Mouse (Mus musculus) megakaryocyte progenitor cell, adult 5-6 weeks (primary cell): ENCODE measurements around the gene Gm9573. TPM values are rescaled to one million over a fixed set of nuclear protein-coding genes. Genes with fewer than 3 reads are reported as not detected.

ENCODE experiments used
- ATAC-seq: replicated peaks from 2 replicates; pipeline ENCODE4 v1.8.0; 2016; ENCODE audit warnings: mild to moderate bottlenecking, moderate TSS enrichment, inconsistent platforms; ENCODE audit not compliant: poor library complexity
- total RNA-seq, 2 experiments: library from RNA; stranded (forward) in 1 of 2; stranded (reverse) in 1 of 2; fragments of 157-497, 149-512 nt in 1 of 2; fragments of 200-1000 nt in 1 of 2; gene quantifications; 2 replicates each; pipeline versions ENCODE4 v1.2.3 to v1.2.4; 2015 to 2017

Gm9573 gene
- total RNA-seq, 2 experiments from 2014 or later, result not detected

- no peak for ATAC-seq
These were observed 29.0 kb downstream of the Gm9573 start for GRCm38 (mm10) chr17:35597399-35597798.

GRCm38 (mm10) chr17:35594456-35594855, 32.0 kb downstream of the Gm9573 start:
- no peak for ATAC-seq

- ATAC-seq, result no peak
These were observed 32.7 kb downstream of the Gm9573 start for GRCm38 (mm10) chr17:35593786-35594185.

- ATAC-seq, result no peak
These were observed 34.3 kb downstream of the Gm9573 start for GRCm38 (mm10) chr17:35592131-35592530.

GRCm38 (mm10) chr17:35591731-35592130, 34.7 kb downstream of the Gm9573 start:
- no peak for ATAC-seq

- ATAC-seq, result no peak
These were observed 35.2 kb downstream of the Gm9573 start for GRCm38 (mm10) chr17:35591219-35591578.

- peak; percentile 84 for ATAC-seq
These were observed 35.8 kb downstream of the Gm9573 start for GRCm38 (mm10) chr17:35590410-35591218.

- ATAC-seq, result no peak
These were observed 38.0 kb downstream of the Gm9573 start for GRCm38 (mm10) chr17:35588387-35588786.

- ATAC-seq, result no peak
These were observed 39.1 kb downstream of the Gm9573 start for GRCm38 (mm10) chr17:35587291-35587690.

- ATAC-seq, result peak; percentile 89
These were observed 42.0 kb downstream of the Gm9573 start for GRCm38 (mm10) chr17:35584330-35584937.

- ATAC-seq, result no peak
These were observed 43.5 kb downstream of the Gm9573 start for GRCm38 (mm10) chr17:35582900-35583299.

- ATAC-seq, result peak; percentile 98
These were observed 48.2 kb downstream of the Gm9573 start for GRCm38 (mm10) chr17:35578211-35578610.

- ATAC-seq, result no peak
These were observed 55.0 kb downstream of the Gm9573 start for GRCm38 (mm10) chr17:35571477-35571876.

GRCm38 (mm10) chr17:35570836-35571235, 55.6 kb downstream of the Gm9573 start:
- no peak for ATAC-seq

- ATAC-seq, result no peak
These were observed 57.1 kb downstream of the Gm9573 start for GRCm38 (mm10) chr17:35569091-35569944.

Other genes with a start within 250 kb of the Gm9573 start
- gene H2-Q4, start 247.0 kb downstream of the Gm9573 start, total RNA-seq (2015), result 10.6 and 18.1 TPM in 2 replicates
- 24.4 and 31.4 TPM in 2 replicates for gene H2-Q4, start 247.0 kb downstream of the Gm9573 start, total RNA-seq (2017)
- 23.3 and 37.3 TPM in 2 replicates for gene H2-Q6, start 201.8 kb downstream of the Gm9573 start, total RNA-seq (2015)
- 25.6 and 40.7 TPM in 2 replicates for gene H2-Q6, start 201.8 kb downstream of the Gm9573 start, total RNA-seq (2017)
- gene H2-Q7, start 187.5 kb downstream of the Gm9573 start, total RNA-seq (2015), result 41.7 and 63.1 TPM in 2 replicates
- gene H2-Q7, start 187.5 kb downstream of the Gm9573 start, total RNA-seq (2017), result 23.7 and 30.0 TPM in 2 replicates
- 0.64 and 0.78 TPM in 2 replicates for gene H2-Q10, start 156.5 kb downstream of the Gm9573 start, total RNA-seq (2015)
- 0.30 and 0.71 TPM in 2 replicates for gene H2-Q10, start 156.5 kb downstream of the Gm9573 start, total RNA-seq (2017)
- gene Pou5f1, start 120.6 kb downstream of the Gm9573 start, total RNA-seq (2015), result 0.34 and 0.39 TPM in 2 replicates
- gene Pou5f1, start 120.6 kb downstream of the Gm9573 start, total RNA-seq (2017), result 0.64 TPM in 1 of 2 replicates, not detected in the other
- 23.3 and 23.8 TPM in 2 replicates for gene Tcf19, start 109.8 kb downstream of the Gm9573 start, total RNA-seq (2015)
- 8.5 and 8.7 TPM in 2 replicates for gene Tcf19, start 109.8 kb downstream of the Gm9573 start, total RNA-seq (2017)
- gene Cchcr1, start 109.5 kb downstream of the Gm9573 start, total RNA-seq (2015), result 1.1 and 1.9 TPM in 2 replicates
- gene Cchcr1, start 109.5 kb downstream of the Gm9573 start, total RNA-seq (2017), result 4.0 and 5.6 TPM in 2 replicates
- not detected in 2 replicates for gene Psors1c2, start 93.4 kb downstream of the Gm9573 start, total RNA-seq (2015)
- not detected in 2 replicates for gene Psors1c2, start 93.4 kb downstream of the Gm9573 start, total RNA-seq (2017)
- not detected in 2 replicates for gene Cdsn, start 74.5 kb downstream of the Gm9573 start, total RNA-seq (2015)
- gene Cdsn, start 74.5 kb downstream of the Gm9573 start, total RNA-seq (2017), result not detected in 2 replicates
- not detected in 2 replicates for gene 2300002M23Rik, start 59.2 kb downstream of the Gm9573 start, total RNA-seq (2015)
- gene 2300002M23Rik, start 59.2 kb downstream of the Gm9573 start, total RNA-seq (2017), result not detected in 2 replicates
- not detected in 2 replicates for gene Sfta2, start 25.1 kb downstream of the Gm9573 start, total RNA-seq (2015)
- gene Sfta2, start 25.1 kb downstream of the Gm9573 start, total RNA-seq (2017), result not detected in 2 replicates
- not detected in 2 replicates for gene Mucl3, start 17.1 kb upstream of the Gm9573 start, total RNA-seq (2015)
- gene Mucl3, start 17.1 kb upstream of the Gm9573 start, total RNA-seq (2017), result not detected in 2 replicates
- gene Vars2, start 41.0 kb upstream of the Gm9573 start, total RNA-seq (2015), result 5.7 and 11.4 TPM in 2 replicates
- 12.7 and 14.9 TPM in 2 replicates for gene Vars2, start 41.0 kb upstream of the Gm9573 start, total RNA-seq (2017)
- 26.2 and 31.8 TPM in 2 replicates for gene Gtf2h4, start 47.1 kb upstream of the Gm9573 start, total RNA-seq (2015)
- gene Gtf2h4, start 47.1 kb upstream of the Gm9573 start, total RNA-seq (2017), result 24.8 and 29.5 TPM in 2 replicates
- 0.15 TPM in 1 of 2 replicates, not detected in the other for gene Ddr1, start 78.0 kb upstream of the Gm9573 start, total RNA-seq (2015)
- 0.25 TPM in 1 of 2 replicates, not detected in the other for gene Ddr1, start 78.0 kb upstream of the Gm9573 start, total RNA-seq (2017)
- 28.1 and 41.7 TPM in 2 replicates for gene Ier3, start 195.0 kb upstream of the Gm9573 start, total RNA-seq (2015)
- 24.6 and 33.1 TPM in 2 replicates for gene Ier3, start 195.0 kb upstream of the Gm9573 start, total RNA-seq (2017)
- 52.9 and 58.3 TPM in 2 replicates for gene Flot1, start 196.6 kb upstream of the Gm9573 start, total RNA-seq (2015)
- 65.1 and 74.4 TPM in 2 replicates for gene Flot1, start 196.6 kb upstream of the Gm9573 start, total RNA-seq (2017)
- gene Tubb5, start 211.7 kb upstream of the Gm9573 start, total RNA-seq (2015), result 871 and 938 TPM in 2 replicates
- gene Tubb5, start 211.7 kb upstream of the Gm9573 start, total RNA-seq (2017), result 947 and 991 TPM in 2 replicates
- 77.6 and 77.8 TPM in 2 replicates for gene Mdc1, start 214.9 kb upstream of the Gm9573 start, total RNA-seq (2015)
- gene Mdc1, start 214.9 kb upstream of the Gm9573 start, total RNA-seq (2017), result 17.5 and 17.6 TPM in 2 replicates
- 47.4 and 64.5 TPM in 2 replicates for gene Nrm, start 234.7 kb upstream of the Gm9573 start, total RNA-seq (2015)
- gene Nrm, start 234.7 kb upstream of the Gm9573 start, total RNA-seq (2017), result 43.1 and 50.1 TPM in 2 replicates
- gene Ppp1r18, start 239.0 kb upstream of the Gm9573 start, total RNA-seq (2015), result 49.8 and 60.9 TPM in 2 replicates
- gene Ppp1r18, start 239.0 kb upstream of the Gm9573 start, total RNA-seq (2017), result 17.4 and 20.5 TPM in 2 replicates